28 mouse cellular contexts compared by ENCODE assay signal in genomic region chr3:153291406-153292045, GRCm38 (mm10).
DNase-seq lines count a peak whose midpoint lies in the region; ATAC-seq and TF ChIP-seq lines count a peak whose summit lies in the region.
"Had no signal": no experiment of that assay in that cellular context is flagged by ENCODE, and none has a peak within 500 bp of the region (broad histone marks: within the 10 kb centered on the region; RNA-seq: fewer than 3 reads in every experiment).

No protein-coding gene starts in this region.

- 81% methylated on average over 6 of the region's 6 CpGs for WGBS in kidney, embryonic 16.5 days
- WGBS in stomach, embryonic 14.5 days, result 80% methylated on average over 6 of the region's 6 CpGs

- no peaks in the 10 kb centered on the region for H3K36me3 ChIP-seq in kidney, embryonic 16.5 days (ENCODE audit: insufficient read depth, low read length)
- H3K36me3 ChIP-seq in CH12.LX (replicated peaks in 1 of 2; ENCODE audit: control insufficient read depth in 1 of 2, insufficient read depth in 1 of 2, low read length in 1 of 2), result no peaks in the 10 kb centered on the region
- no peaks in the 10 kb centered on the region for H3K36me3 ChIP-seq in stomach, embryonic 14.5 days (ENCODE audit: control insufficient read depth, insufficient read depth, low read length)
- H3K36me3 ChIP-seq: heart, embryonic 15.5 days; hindbrain, embryonic 13.5 days; limb, embryonic 15.5 days; liver, embryonic 13.5 days; midbrain, embryonic 15.5 days; neural tube, embryonic 15.5 days had no signal

- H3K4me3 ChIP-seq in kidney, embryonic 16.5 days (ENCODE audit: low read length), result no peak overlapping the region
- no peak overlapping the region for H3K4me3 ChIP-seq in CH12.LX (replicated peaks in 1 of 3; ENCODE audit: low read depth in 2 of 3, low read length in 2 of 3, poor library complexity in 1 of 3)
- no peak overlapping the region for H3K4me3 ChIP-seq in stomach, embryonic 14.5 days (ENCODE audit: low read depth, low read length)
- H3K4me3 ChIP-seq: heart, embryonic 15.5 days; hindbrain, embryonic 13.5 days; limb, embryonic 10.5 days; limb, embryonic 15.5 days; liver, embryonic 13.5 days; midbrain, embryonic 15.5 days; neural tube, embryonic 15.5 days had no signal

- TF ChIP-seq POLR2A in CH12.LX (IDR thresholded peaks at IDR 0.05; ENCODE audit: low read depth, low read length), result no peak

- no peaks in the 10 kb centered on the region; the same call in 1 of the 2 replicates for H3K9me3 ChIP-seq in kidney, embryonic 16.5 days (ENCODE audit: low read length)
- no peaks in the 10 kb centered on the region for H3K9me3 ChIP-seq in CH12.LX (replicated peaks; ENCODE audit: low read length)
- H3K9me3 ChIP-seq in stomach, embryonic 14.5 days (ENCODE audit: control insufficient read depth, low read depth, low read length), result no peaks in the 10 kb centered on the region
- H3K9me3 ChIP-seq: heart, embryonic 15.5 days; hindbrain, embryonic 13.5 days; limb, embryonic 10.5 days; limb, embryonic 15.5 days; liver, embryonic 13.5 days; midbrain, embryonic 15.5 days; neural tube, embryonic 15.5 days had no signal

- TF ChIP-seq RAD21 in CH12.LX (IDR thresholded peaks at IDR 0.05; ENCODE audit: low read depth, low read length), result no peak

- DNase-seq in kidney, postnatal 14 days, result no peak
- DNase-seq in CH12.LX (ENCODE audit: extremely low read depth), result peak; percentile 36
- peak; percentile 68 for DNase-seq in Patski (ENCODE audit: low read depth, low spot score)
- no peak for DNase-seq in thymus, postnatal 36 days
- DNase-seq in adrenal gland, adult 2 months, result no peak
- DNase-seq: adrenal gland, postnatal 14 days; B cell, adult 2 months; gastrocnemius, postnatal 14 days; heart, postnatal 36 days; kidney, adult 9 months; liver, embryonic 13.5 days; lung, adult 18-20 months; retina, postnatal 1 day; right cerebral cortex, postnatal 25 days; thymus, adult 2 months; thymus, postnatal 4 days had no signal

- TF ChIP-seq EP300 in CH12.LX (IDR thresholded peaks at IDR 0.05; ENCODE audit: low read length), result no peak

- dilution Hi-C loops in CH12.LX (cut with MboI; ENCODE audit: extremely low pct_ligation_motif_present, extremely low pct_unique_long_range_greater_than_20kb, low sequenced_read_pairs), result no loop called here

- no peaks in the 10 kb centered on the region for H3K4me1 ChIP-seq in kidney, embryonic 16.5 days (ENCODE audit: insufficient read depth, low read length)
- H3K4me1 ChIP-seq in CH12.LX (ENCODE audit: control insufficient read depth in 1 of 2, insufficient read depth in 2 of 2), result peaks cover 13 to 33% of the 10 kb centered on the region in 2 experiments
- 0 out of 2 replicates have a peak, but pooled peaks cover 4% of the 10 kb centered on the region for H3K4me1 ChIP-seq in stomach, embryonic 14.5 days (ENCODE audit: control insufficient read depth, insufficient read depth, low read length)
- H3K4me1 ChIP-seq: heart, embryonic 15.5 days; limb, embryonic 15.5 days; liver, embryonic 13.5 days; midbrain, embryonic 15.5 days; neural tube, embryonic 15.5 days had no signal

- H3K27me3 ChIP-seq in kidney, embryonic 16.5 days (ENCODE audit: insufficient read depth, low read length), result no peaks in the 10 kb centered on the region
- H3K27me3 ChIP-seq in CH12.LX (replicated peaks) (no peaks in the 10 kb centered on the region), Patski (no peaks in the 10 kb centered on the region)
- H3K27me3 ChIP-seq in stomach, embryonic 14.5 days (ENCODE audit: control insufficient read depth, insufficient read depth, low read length), result no peaks in the 10 kb centered on the region
- H3K27me3 ChIP-seq: heart, embryonic 15.5 days; hindbrain, embryonic 13.5 days; limb, embryonic 15.5 days; liver, embryonic 13.5 days; midbrain, embryonic 15.5 days; neural tube, embryonic 15.5 days had no signal

- no peak overlapping the region for H3K9ac ChIP-seq in kidney, embryonic 16.5 days (replicated peaks; ENCODE audit: low read length)
- no peak overlapping the region for H3K9ac ChIP-seq in CH12.LX (ENCODE audit: insufficient read depth, low read depth)
- no peak overlapping the region for H3K9ac ChIP-seq in stomach, embryonic 14.5 days (replicated peaks; ENCODE audit: low read depth, low read length)
- H3K9ac ChIP-seq: heart, embryonic 15.5 days; hindbrain, embryonic 13.5 days; limb, embryonic 15.5 days; liver, embryonic 13.5 days; midbrain, embryonic 15.5 days; neural tube, embryonic 15.5 days had no signal

- no peak overlapping the region for H3K4me2 ChIP-seq in kidney, embryonic 16.5 days (replicated peaks; ENCODE audit: low read depth, low read length)
- H3K4me2 ChIP-seq in CH12.LX (ENCODE audit: insufficient read depth, low read depth, poor library complexity, severe bottlenecking), result no peak overlapping the region
- no peak overlapping the region for H3K4me2 ChIP-seq in stomach, embryonic 14.5 days (replicated peaks; ENCODE audit: low read depth, low read length)
- H3K4me2 ChIP-seq: heart, embryonic 15.5 days; hindbrain, embryonic 13.5 days; limb, embryonic 15.5 days; liver, embryonic 13.5 days; midbrain, embryonic 15.5 days; neural tube, embryonic 15.5 days had no signal

- H3K79me2 ChIP-seq in CH12.LX (replicated peaks; ENCODE audit: control insufficient read depth, extremely low read depth, insufficient read depth, poor library complexity, severe bottlenecking), result no peaks in the 10 kb centered on the region

- CTCF ChIA-PET in Patski (lab: Charles Lee), result interaction anchor here (0.8 to 1.7 kb wide), 4 partner anchors 9 to 24 kb away, joined by 3 to 6 read pairs (median 4); no protein-coding TSS in a partner anchor

- H3K27ac ChIP-seq in kidney, embryonic 16.5 days (ENCODE audit: low read length), result no peak overlapping the region
- no peak overlapping the region for H3K27ac ChIP-seq in CH12.LX (ENCODE audit: insufficient read depth, low read depth)
- H3K27ac ChIP-seq in stomach, embryonic 14.5 days (ENCODE audit: low read length), result no peak overlapping the region
- H3K27ac ChIP-seq: heart, embryonic 15.5 days; hindbrain, embryonic 13.5 days; limb, embryonic 10.5 days; limb, embryonic 15.5 days; liver, embryonic 13.5 days; macrophage; midbrain, embryonic 15.5 days; neural tube, embryonic 15.5 days had no signal

- in situ Hi-C loops in CH12.LX (cut with MboI; ENCODE audit: low pct_ligation_motif_present, low pct_unique_long_range_greater_than_20kb, low sequenced_read_pairs) (no loop called here), Patski (cut with MboI; ENCODE audit: low pct_unique_long_range_greater_than_20kb) (no loop called here)

- TF ChIP-seq CTCF in CH12.LX (conservative IDR thresholded peaks at IDR 0.05 in 1 of 2, IDR thresholded peaks at IDR 0.05 in 1 of 2; ENCODE audit: low read depth in 2 of 2, low read length in 2 of 2) (no peak), Patski (IDR thresholded peaks at IDR 0.05) (no peak)

- POLR2A ChIA-PET in Patski (lab: Charles Lee), result no interaction called here

- peak; percentile 67; the same call in 1 of the 2 replicates for ATAC-seq in kidney, embryonic 16.5 days (ENCODE audit: low FRiP score, low TSS enrichment)
- peak; percentile 88 for ATAC-seq in Patski
- peak; percentile 58; the same call in 1 of the 2 replicates for ATAC-seq in stomach, embryonic 14.5 days (ENCODE audit: insufficient number of reproducible peaks, insufficient read depth, low FRiP score, low read depth)
- ATAC-seq: forebrain, embryonic 14.5 days; intestine, postnatal 0 days; lung, postnatal 0 days; midbrain, embryonic 15.5 days had no signal

TF ChIP-seq in CH12.LX, 34 proteins besides CTCF, POLR2A, EP300 and RAD21:
- TF ChIP-seq MAFK (IDR thresholded peaks at IDR 0.05; ENCODE audit: insufficient replicate concordance, low read length) (peak; percentile 69; the same call in 1 of the 2 replicates), TBP (conservative IDR thresholded peaks at IDR 0.05; ENCODE audit: low read depth, low read length) (no peak)

Comparison
In these comparisons a context has a peak if more than half of its experiments do, and no peak if none do; other contexts are left out.
1. DNase-seq: peak in CH12.LX (single experiment) and Patski (single experiment); none in kidney, postnatal 14 days (single experiment), thymus, postnatal 36 days (0 of 2) and adrenal gland, adult 2 months (single experiment).
2. Peak in every context shown above with its lines, with median percentiles within 50 percentile points of each other: ATAC-seq.